Mouse (Mus musculus): Measurements from ENCODE around the gene Efhc2.
A peak's percentile ranks its signal among the peaks of the same experiment; 100 is the strongest.

Gene Efhc2

DNA sequence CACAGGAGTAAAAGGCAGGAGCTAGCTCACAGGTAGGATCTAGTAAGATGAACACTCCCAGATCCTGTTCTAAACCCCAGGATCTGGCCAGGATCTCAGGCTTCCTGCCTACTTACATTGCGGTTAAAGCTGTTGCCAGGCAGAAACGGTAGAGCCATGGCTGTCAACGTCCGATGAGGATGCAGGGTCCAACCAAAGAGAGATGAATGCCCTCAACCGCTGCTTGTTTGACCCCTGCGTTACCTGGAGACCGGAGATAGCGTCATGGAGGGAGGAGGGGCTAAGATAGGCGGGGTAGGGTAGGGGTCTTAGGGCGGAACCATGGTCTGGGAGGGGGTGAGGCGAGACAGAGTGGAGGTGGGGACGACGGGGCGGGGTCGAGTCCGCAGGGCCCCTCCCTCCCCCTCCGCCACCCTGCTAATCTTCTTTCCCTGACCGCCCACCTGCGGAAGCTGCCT lies at the start of gene Efhc2:
Gene Efhc2, minus strand, starts transcription at position 243 of the 458 bp plus-strand sequence.
- peak; percentile 46 to 52 for DNase-seq

- no peak for DNase-seq
Measured at GRCm38 (mm10) chrX:17365114-17365513, 45.9 kb upstream of the Efhc2 start.

GRCm38 (mm10) chrX:17300349-17300880 lies 18.8 kb downstream of the Efhc2 start:
- DNase-seq, result no peak

DNA sequence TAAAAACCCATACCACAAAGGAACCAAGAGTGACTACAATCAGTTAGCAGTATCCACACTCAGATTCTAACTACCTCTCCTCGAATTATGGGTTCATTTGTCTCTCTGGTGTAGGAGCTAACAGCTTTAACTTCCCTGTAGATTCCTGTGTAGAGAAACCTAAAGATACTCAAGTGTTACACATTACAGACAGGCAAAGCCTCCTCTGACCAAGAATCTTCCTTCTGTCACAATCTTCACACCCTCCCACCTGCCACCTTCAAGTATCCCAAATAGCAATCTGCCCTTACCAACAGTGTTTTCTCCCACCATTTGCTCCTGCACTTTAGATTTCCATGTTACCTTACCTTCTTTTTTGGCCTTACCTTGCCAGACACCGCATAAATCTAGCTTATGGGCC lies 35.3 kb downstream of the Efhc2 start:
- no peak for DNase-seq

DNA sequence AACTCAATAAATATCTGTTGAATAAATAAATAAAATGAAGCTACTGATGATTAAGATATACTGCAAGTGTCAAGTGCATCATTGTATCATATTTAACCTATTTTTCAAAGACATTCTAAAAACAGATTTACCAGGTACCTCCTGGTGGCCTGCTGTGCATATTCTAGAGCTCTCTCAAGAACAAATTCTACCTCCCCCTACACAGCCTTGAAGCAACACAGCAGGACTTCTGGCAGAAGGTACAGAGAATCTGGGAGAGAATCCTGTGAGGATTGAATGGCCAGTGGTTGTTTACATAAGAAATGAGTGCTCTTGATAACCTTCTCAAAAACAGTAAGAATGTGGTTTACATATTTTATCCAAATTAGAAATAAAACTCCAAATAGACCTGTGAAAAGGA lies 94.0 kb downstream of the Efhc2 start:
- peak in 1 of 2 experiments; percentile 39 for DNase-seq

- DNase-seq, result peak in 1 of 2 experiments; percentile 6
Measured at GRCm38 (mm10) chrX:17217451-17217850, 101.7 kb downstream of the Efhc2 start.

DNA sequence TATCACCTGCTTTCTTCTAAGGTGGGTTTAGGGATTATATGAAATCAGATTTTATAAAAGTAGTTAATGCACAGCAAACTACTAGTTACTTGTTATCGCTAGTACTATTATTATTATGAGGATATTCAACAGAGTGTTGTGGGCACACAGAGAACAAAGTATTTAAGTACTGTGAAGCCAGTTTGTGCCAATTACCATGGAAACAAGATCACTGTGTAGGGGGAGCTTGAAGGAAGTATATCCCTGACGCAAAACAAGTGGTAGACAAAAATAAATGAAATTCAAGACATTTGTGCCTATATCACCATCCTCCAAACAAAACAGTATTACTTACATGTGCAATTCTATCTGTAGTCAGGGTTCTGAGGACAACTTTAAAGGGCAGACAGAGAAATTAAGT lies 105.7 kb downstream of the Efhc2 start:
- DNase-seq, result no peak

DNA sequence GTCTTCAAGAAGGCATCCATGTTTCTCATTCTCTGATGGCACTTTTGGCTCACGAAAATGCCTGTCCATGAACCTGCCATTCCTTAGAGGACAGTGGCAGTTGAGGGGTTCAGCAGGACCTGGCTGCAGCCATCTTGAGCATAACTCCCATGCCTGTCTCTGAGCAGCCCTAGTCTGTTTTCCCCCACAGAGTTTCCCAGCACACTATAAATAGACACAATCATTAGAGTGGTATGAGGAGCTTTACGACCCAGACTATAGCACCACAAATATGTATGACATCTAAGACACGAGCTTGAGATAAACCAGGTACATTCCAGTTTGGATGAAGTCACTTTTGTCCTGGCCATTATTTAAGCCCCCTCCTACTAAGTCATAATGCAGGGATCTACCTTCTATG lies 143.4 kb downstream of the Efhc2 start:
- DNase-seq, result no peak

DNA sequence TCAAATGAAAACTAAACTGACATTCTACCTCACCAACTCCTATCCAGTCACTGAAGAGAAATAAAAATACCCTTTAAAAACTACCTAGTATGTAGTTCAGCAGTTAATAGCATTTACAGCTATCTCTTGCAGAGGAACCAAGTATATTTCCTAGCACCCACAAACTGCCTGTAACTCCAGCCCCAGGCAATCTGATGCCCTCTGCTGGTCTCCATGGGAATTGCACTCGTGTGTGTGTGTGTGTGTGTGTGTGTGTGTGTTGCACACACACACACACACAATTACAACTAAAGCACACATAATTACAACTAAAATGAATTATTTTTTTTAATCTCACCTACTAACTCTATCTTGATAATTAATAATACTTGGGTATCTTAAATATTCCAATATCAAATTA lies 153.5 kb downstream of the Efhc2 start:
- DNase-seq, result peak in 1 of 2 experiments; percentile 3

Data from cerebellum, postnatal 25 days (tissue).